Mouse (Mus musculus) cerebellum, adult 18-20 months (tissue): ENCODE data around the gene Atxn10.
"Not testable (repeated sequence)": the region's sequence is repeated elsewhere in the genome, so short reads cannot be mapped to it uniquely, and the experiment has no call there.

Experiments
- DNase-seq, 2 experiments: peaks; one replicate each; pipeline ENCODE4 v3.0.0; 2021

The Atxn10 gene

GRCm38 (mm10) chr15:85335671-85336300, at the start of gene Atxn10:
Gene Atxn10, plus strand, starts transcription at chr15:85336245.
- peak in 1 of 2 experiments; percentile 42 for DNase-seq

- DNase-seq: no peak
These were observed 41.4 kb upstream of the Atxn10 start for GRCm38 (mm10) chr15:85294632-85295031.

DNA sequence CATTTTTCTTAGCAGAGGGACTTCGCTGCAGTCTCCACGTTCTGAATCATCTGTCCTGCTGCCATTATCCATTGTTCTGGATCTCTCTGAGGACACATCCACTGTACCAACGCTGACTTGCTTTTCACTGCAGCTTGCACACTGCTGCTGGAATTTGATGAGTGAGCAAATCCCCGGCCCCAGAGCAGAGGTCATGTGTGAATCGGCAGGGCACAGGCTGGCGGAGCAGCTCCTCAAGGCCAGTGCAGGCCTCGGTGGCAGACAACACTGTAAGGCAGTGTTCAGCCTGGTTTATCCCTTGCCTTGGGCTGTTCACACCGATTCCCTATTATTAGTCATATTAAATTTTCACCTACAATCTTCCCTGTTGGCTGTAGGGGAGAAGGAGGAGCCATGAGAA, 40.5 kb upstream of the Atxn10 start:
- no peak for DNase-seq

DNA sequence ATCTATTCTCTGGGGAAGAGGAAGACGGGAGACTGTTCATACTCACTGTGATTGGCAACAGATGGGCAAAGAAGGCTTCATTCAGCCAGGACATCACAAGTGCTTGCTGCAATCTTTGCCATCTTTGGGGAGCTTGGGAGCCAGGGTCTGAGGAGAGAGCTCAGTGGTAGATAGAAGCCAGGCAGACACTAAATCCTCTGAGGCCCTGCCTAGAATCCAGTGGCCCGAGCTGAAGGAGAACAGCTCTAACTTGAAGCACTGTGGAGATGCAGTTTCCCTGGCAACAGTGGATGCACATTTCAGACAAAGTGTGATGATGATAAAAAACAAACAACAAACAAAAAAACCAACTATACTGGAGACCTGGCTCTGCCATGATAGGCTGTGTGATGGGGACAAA, 40.1 kb upstream of the Atxn10 start:
- no peak for DNase-seq

- DNase-seq: no peak
These were observed 39.5 kb upstream of the Atxn10 start for GRCm38 (mm10) chr15:85296538-85296937.

DNA sequence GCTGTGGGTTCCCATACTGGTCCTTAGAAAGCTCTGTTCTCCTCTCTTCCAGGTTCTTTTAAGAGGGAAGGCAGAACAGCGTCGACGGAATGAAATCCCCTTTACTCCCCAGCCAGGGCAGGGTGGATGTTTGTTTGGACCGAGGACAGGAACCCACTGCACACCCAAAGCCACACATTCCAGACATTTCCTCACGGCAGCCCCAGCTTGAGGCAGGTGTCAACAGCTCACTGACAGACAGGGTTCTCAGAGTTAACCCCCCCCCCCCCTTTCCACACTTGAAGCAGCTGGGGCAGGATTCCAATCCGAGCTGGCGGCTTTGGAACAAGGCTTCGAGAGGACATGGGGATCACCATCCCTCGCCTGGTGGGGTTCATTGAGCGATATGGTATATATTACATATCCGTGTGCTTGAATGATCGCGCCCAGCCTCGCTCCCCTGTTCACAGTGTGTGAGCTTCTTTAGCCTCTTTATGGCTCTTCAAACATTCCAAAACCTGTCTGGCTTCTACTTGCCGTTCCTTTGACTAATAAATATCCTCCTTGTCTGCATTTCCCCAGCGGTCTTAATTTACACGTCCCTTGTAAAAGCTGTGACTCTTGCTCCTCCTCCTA, 37.8 kb upstream of the Atxn10 start:
- DNase-seq: no peak

DNA sequence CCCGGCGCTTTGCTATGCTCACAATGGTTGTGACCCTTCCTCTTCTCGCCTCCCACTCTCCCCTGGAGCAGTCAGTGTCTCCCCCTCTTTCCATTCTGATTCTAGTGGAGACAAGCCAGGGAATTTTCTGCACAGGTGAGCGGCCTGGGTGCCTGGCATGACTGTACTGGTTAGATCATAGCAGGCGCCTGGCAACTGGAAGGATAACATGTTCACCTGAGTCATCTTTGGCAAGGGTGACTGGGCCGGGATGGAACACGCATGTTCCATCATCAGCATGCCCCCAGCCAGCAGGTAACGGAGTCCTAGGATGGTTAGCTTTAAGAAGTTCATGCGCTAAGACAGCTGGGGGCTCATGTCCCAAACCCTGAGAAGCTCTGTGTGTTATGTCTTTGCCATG, 37.1 kb upstream of the Atxn10 start:
- no peak for DNase-seq

DNA sequence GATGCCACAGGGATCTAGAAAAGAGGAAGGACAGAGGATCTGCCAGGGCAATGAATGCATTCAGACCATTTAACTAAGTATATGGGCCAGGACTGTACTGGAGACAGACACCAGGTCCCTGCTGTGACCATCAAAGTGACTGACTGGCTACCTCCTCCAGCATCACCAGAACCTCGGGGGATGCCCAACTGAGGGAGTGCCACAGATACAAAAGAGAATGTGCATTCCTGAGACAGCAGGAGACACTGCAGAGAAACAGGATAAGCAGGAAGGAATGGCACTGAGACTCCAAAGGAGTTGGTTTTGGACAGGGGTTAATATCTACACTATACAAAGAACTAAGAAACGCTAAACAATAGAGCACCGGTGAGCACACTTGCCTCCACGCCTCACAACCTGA, 32.8 kb upstream of the Atxn10 start:
- no peak for DNase-seq

GRCm38 (mm10) chr15:85303976-85304375, 32.1 kb upstream of the Atxn10 start:
- no peak for DNase-seq

DNA sequence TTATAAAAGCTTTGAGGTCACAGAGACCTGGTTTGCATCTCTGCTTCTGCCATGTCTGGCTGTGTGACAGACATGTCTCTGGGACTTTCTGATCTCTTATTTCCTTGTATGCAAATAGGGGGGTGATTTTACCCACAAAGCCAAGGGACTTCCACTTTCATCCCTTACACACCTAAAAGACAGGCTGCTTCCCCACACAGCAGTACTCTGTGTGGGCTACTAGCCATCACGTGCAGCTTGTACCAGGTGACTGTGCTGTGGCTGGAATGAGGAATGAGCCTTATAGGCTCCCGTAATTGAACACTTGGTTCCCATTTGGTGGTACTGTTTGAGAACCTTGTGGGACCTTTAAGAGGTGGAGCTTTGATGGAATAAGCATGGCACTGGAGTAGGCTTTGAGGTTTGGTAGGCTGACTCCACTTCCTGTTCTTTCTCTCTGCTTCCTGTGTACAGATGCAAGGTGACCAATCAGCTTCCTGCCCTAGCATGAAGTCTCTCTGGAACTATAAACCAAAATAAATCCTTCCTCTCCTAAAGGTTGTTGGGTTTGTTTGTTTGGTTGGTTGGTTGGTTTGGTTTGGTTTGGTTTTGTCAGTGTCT, 28.9 kb upstream of the Atxn10 start:
- DNase-seq: no peak

- no peak for DNase-seq
These were observed 24.9 kb upstream of the Atxn10 start for GRCm38 (mm10) chr15:85311058-85311657.

GRCm38 (mm10) chr15:85315378-85316025, 20.5 kb upstream of the Atxn10 start:
- DNase-seq: peak; percentile 77 to 88

DNA sequence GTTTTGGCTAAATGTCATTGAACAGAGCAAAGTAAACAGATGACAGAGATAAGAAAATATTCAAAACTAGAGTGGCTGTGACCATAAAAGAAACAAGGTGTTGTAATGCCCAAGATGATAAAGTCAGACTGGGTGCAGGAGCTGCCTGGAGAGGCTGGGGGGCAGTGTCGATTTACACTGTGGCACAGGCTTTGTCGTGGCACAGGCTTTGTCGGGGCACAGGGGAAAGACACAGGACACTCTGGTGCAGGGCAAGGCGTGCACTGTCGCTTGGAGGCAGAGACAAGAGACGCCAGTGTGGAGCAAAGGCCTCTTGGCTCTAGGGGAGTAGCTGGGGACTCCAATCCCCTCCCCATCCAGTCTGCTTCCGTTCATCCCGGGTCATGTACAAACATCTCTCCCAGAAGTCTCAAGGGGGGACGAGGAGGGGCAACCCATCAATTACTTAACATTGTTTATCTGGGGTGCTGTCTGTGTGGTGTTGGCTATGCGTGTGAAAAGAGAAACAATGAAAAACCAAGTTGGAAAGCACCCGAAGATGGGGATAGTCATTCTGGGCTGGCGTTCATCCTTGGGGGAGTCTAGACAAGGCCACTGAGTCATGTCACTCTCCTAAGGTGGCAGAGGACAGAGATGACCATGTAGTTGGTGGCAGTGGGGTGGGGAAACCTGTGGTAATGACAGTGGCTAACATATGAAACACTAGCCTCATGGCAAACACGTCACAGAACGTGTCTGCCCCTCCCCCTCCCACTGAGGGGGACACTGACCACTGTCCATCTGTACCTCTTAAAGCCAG, 19.5 kb upstream of the Atxn10 start:
- no peak for DNase-seq

- no peak for DNase-seq
These were observed 15.9 kb upstream of the Atxn10 start for GRCm38 (mm10) chr15:85319924-85320668.

GRCm38 (mm10) chr15:85323214-85323613, 12.8 kb upstream of the Atxn10 start:
- DNase-seq: no peak

DNA sequence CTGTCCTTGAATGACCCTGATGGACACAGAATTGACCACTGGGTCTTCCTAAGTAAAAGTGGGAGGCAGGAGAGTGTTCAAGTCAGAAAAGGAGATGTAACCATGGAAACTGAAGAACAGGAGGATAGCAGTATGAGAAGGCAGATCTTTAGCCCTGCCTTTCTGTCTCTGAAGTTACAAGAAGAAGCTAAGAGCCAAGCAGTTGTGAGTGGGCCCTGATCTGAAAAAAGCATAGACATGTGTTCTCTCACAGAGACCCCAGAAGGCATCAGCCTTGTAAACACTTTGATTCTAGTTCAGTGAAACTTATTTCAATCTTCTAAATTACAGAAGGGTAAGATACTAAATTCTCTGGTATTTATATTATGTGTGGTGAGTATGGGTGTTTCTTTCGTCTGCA, 11.6 kb upstream of the Atxn10 start:
- no peak for DNase-seq

- DNase-seq: no peak
These were observed 8.2 kb upstream of the Atxn10 start for GRCm38 (mm10) chr15:85327808-85328207.

DNA sequence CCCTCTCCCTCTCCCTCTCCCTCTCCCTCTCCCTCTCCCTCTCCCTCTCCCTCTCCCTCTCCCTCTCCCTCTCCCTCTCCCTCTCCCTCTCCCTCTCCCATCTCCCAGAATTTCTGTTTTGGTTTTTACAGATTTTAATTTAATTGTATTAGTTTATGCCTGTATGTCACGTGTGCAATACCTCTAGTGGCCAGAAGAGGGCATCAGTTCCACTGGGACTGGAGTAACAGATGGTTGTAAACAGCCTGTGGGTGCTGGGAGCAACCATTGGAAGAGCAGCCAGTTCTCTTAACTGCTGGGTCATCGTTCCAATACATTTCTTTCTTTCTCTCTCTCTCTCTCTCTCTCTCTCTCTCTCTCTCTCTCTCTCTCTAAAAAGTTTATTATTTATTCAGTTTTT, 7.6 kb upstream of the Atxn10 start:
- not testable (repeated sequence) for DNase-seq

- no peak for DNase-seq
These were observed 6.9 kb upstream of the Atxn10 start for GRCm38 (mm10) chr15:85329096-85329495.

DNA sequence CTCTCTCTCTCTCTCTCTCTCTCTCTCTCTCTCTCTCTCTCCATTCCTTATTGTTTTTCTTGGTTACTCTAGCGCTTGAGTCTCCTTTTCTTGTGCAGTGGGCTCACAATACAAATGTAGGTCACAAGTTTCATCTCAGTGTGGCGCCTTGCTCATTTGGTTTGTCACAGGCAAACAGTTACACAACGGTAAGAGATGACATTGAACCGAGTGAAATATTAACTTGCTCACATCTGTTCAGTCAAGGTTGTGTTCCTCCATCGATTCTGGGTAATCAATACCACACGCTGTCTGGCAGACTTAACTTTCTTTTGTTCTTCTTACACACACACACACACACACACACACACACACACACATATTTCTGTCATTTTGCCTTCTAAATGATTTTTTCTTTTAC, 6.0 kb upstream of the Atxn10 start:
- DNase-seq: no peak

DNA sequence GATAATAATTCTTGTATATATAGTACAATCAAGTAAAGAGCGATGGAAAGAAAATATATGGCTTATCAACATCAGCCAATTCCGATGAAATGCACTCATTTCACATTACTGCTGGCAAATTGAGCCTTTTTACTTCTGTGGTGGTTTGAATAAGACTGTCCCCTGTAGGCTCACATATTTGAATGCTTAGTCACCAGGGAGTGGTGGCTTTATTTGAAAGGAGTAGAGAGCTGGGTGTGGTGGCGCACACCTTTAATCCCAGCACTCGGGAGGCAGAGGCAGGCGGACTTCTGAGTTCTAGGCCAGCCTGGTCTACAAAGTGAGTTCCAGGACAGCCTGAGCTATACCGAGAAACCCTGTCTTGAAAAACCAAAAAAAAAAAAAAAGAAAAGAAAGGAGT, 2.5 kb upstream of the Atxn10 start:
- DNase-seq: not testable (repeated sequence)

GRCm38 (mm10) chr15:85334234-85334633, 1.8 kb upstream of the Atxn10 start:
- DNase-seq: no peak
